Mouse (Mus musculus) layer of hippocampus, adult 9-10 months (tissue): ENCODE measurements around the gene Aurka.
A peak's percentile ranks its signal among the peaks of the same experiment; 100 is the strongest.

Experiments used
- DNase-seq: peaks from one replicate; pipeline ENCODE4 v3.0.0; 2022; ENCODE audit warnings: low spot score

The Aurka gene

GRCm38 (mm10) chr2:172370411-172371223 is at the start of gene Aurka, which contains the start of gene Cstf1:
Gene Aurka, minus strand, starts transcription at chr2:172370535.
Gene Cstf1, plus strand, starts transcription at chr2:172370681.
- peak; percentile 91 for DNase-seq

GRCm38 (mm10) chr2:172418208-172418607 is 47.9 kb upstream of the Aurka start:
- no peak for DNase-seq

GRCm38 (mm10) chr2:172416876-172417275 is 46.5 kb upstream of the Aurka start:
- no peak for DNase-seq

GRCm38 (mm10) chr2:172416218-172416617 is 45.9 kb upstream of the Aurka start:
- DNase-seq, result no peak

- DNase-seq, result no peak
Measured at GRCm38 (mm10) chr2:172413894-172414293, 43.6 kb upstream of the Aurka start.

GRCm38 (mm10) chr2:172413273-172413672 is 42.9 kb upstream of the Aurka start:
- DNase-seq, result no peak

GRCm38 (mm10) chr2:172412454-172412853 is 42.1 kb upstream of the Aurka start:
- no peak for DNase-seq

- no peak for DNase-seq
Measured at GRCm38 (mm10) chr2:172411091-172411490, 40.8 kb upstream of the Aurka start.

GRCm38 (mm10) chr2:172410686-172411085 is 40.4 kb upstream of the Aurka start:
- DNase-seq, result no peak

- DNase-seq, result no peak
Measured at GRCm38 (mm10) chr2:172407499-172407898, 37.2 kb upstream of the Aurka start.

- DNase-seq, result no peak
Measured at GRCm38 (mm10) chr2:172406173-172406572, 35.8 kb upstream of the Aurka start.

GRCm38 (mm10) chr2:172405011-172405410 is 34.7 kb upstream of the Aurka start:
- no peak for DNase-seq

GRCm38 (mm10) chr2:172404239-172404638 is 33.9 kb upstream of the Aurka start:
- no peak for DNase-seq

- no peak for DNase-seq
Measured at GRCm38 (mm10) chr2:172401116-172401825, 30.9 kb upstream of the Aurka start.

GRCm38 (mm10) chr2:172399901-172400300 is 29.6 kb upstream of the Aurka start:
- DNase-seq, result no peak

- DNase-seq, result no peak
Measured at GRCm38 (mm10) chr2:172395961-172396360, 25.6 kb upstream of the Aurka start.

GRCm38 (mm10) chr2:172394671-172395070 is 24.3 kb upstream of the Aurka start:
- no peak for DNase-seq

- DNase-seq, result no peak
Measured at GRCm38 (mm10) chr2:172394052-172394392, 23.7 kb upstream of the Aurka start.

- DNase-seq, result no peak
Measured at GRCm38 (mm10) chr2:172393391-172394051, 23.2 kb upstream of the Aurka start, which contains the start of gene Cass4. Gene Cass4, plus strand, starts transcription at chr2:172393794.

- no peak for DNase-seq
Measured at GRCm38 (mm10) chr2:172392041-172392521, 21.7 kb upstream of the Aurka start.

GRCm38 (mm10) chr2:172390341-172390740 is 20.0 kb upstream of the Aurka start:
- DNase-seq, result no peak

GRCm38 (mm10) chr2:172384715-172385114 is 14.4 kb upstream of the Aurka start:
- DNase-seq, result no peak

- DNase-seq, result no peak
Measured at GRCm38 (mm10) chr2:172381898-172382297, 11.6 kb upstream of the Aurka start.
